Mouse (Mus musculus): ENCODE data around the gene Ctnnbl1.

GRCm38 (mm10) chr2:157862306-157862705 lies 125.1 kb downstream of the Ctnnbl1 start:
- TF ChIP-seq CTCF (IDR thresholded peaks at IDR 0.05) (no peak), POLR2A (IDR thresholded peaks at IDR 0.05; ENCODE audit: insufficient read depth, low read depth, low read length) (no peak), EP300 (IDR thresholded peaks at IDR 0.05; ENCODE audit: insufficient read depth, low read depth, low read length) (no peak)

Data from heart, adult 2 months (tissue).